Mouse (Mus musculus) thymus, adult 2 months (tissue): ENCODE data around the gene Brf1.

ENCODE experiments used
- CTCF ChIP-seq: fragments of 200-500 bp; IDR thresholded peaks from 2 replicates; pipeline ENCODE4 v1.5.1; 2012; ENCODE audit warnings: mild to moderate bottlenecking, control low read depth, low read length, moderate library complexity, borderline replicate concordance; ENCODE audit not compliant: control insufficient read depth, poor library complexity, insufficient read depth; ENCODE audit errors: extremely low read depth
- POLR2A ChIP-seq: fragments of 200-500 bp; IDR thresholded peaks from 2 replicates; pipeline ENCODE4 v1.6.1; 2012; ENCODE audit warnings: mild to moderate bottlenecking, low read length, control low read depth, moderate library complexity; ENCODE audit not compliant: control insufficient read depth, poor library complexity, insufficient read depth; ENCODE audit errors: extremely low read depth

DNA sequence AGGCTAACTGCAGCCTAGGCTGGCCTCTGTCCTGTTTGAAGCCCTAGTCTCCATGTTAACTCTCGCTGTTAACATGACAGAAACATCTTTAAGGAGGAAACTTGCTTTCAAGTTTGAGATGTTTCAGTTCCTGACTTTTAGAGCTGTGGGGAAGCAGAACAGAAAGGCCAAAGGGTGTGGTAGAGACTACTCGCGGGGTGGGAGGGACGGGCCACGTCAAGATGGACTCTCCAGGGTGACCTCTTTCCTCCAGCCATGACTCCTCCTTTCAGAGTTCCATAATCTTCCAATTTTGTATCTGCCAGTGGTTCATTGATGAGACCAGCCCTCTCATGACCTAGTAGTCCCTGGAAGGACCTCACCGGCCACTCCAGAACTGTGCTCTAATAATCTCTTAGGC, 30.9 kb upstream of the Brf1 start:
- no peak for TF ChIP-seq CTCF
- no peak for TF ChIP-seq POLR2A
